Mouse (Mus musculus) thymus, adult 2 months (tissue): ENCODE results near the gene Rgs8.

ENCODE experiments used
- CTCF ChIP-seq: fragments of 200-500 bp; IDR thresholded peaks from 2 replicates; pipeline ENCODE4 v1.5.1; 2012; ENCODE audit warnings: mild to moderate bottlenecking, control low read depth, low read length, moderate library complexity, borderline replicate concordance; ENCODE audit not compliant: control insufficient read depth, poor library complexity, insufficient read depth; ENCODE audit errors: extremely low read depth
- POLR2A ChIP-seq: fragments of 200-500 bp; IDR thresholded peaks from 2 replicates; pipeline ENCODE4 v1.6.1; 2012; ENCODE audit warnings: mild to moderate bottlenecking, low read length, control low read depth, moderate library complexity; ENCODE audit not compliant: control insufficient read depth, poor library complexity, insufficient read depth; ENCODE audit errors: extremely low read depth

- no peak for TF ChIP-seq POLR2A
- TF ChIP-seq CTCF = no peak
These were observed 11.3 kb upstream of the Rgs8 start for GRCm38 (mm10) chr1:153641492-153641939.
